Mouse (Mus musculus): ENCODE data around the gene Trim52. TPM values are rescaled to one million over a fixed set of nuclear protein-coding genes. Genes with fewer than 3 reads are reported as not detected.

The Trim52 gene
- not detected for polyA plus RNA-seq (2012; fragmentation: generic; extraction: Trizol)
- long read RNA-seq, experiment 1 = 0 reads
- long read RNA-seq, experiment 2 = 0 reads

DNA sequence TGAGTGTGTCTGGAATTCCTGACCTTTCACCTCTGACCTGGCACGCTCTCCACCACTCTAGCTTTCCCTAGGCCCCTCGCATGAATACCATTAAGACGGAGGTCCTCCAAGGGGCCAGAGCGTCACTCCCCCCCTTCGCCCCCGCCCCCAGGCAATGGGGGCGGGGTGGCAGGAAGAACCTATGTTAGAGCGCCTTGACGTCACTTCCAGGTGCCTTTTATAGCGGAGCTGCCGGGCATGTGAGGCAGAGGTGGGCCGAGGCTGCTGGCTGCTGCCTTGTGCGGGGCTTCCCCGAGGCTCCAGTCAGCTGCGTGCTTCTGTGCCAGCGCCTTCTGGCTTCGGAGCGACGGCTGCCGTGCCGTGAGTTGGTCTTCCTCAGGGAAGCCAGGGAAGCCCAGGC lies at the start of gene Trim52:
Trim52 (plus strand) TSS at position 219 of the 400 bp plus-strand sequence.
- H3K4me3 ChIP-seq (ENCODE audit: insufficient read depth, poor library complexity, severe bottlenecking) = no peak within 1 kb of the TSS

GRCm38 (mm10) chr14:106072608-106073007 lies 33.4 kb upstream of the Trim52 start:
- TF ChIP-seq FOSL1 (IDR thresholded peaks at IDR 0.05; ENCODE audit: insufficient read depth, low read length, poor library complexity, severe bottlenecking) = no peak
- TF ChIP-seq CEBPB (IDR thresholded peaks at IDR 0.05; ENCODE audit: low read depth) = no peak
- TF ChIP-seq CTCF (IDR thresholded peaks at IDR 0.05; ENCODE audit: control insufficient read depth, insufficient read depth, insufficient read length) = no peak
- no peak for TF ChIP-seq MYOD1 (IDR thresholded peaks at IDR 0.05; ENCODE audit: control insufficient read depth, insufficient read length, low read depth)
- no peak for TF ChIP-seq MYOG (IDR thresholded peaks at IDR 0.05; ENCODE audit: control insufficient read depth, extremely low read depth, insufficient read length)
- no peak for TF ChIP-seq USF1 (IDR thresholded peaks at IDR 0.05; ENCODE audit: low read depth)
- TF ChIP-seq MAX (IDR thresholded peaks at IDR 0.05) = no peak
- no peak overlapping the region for H3ac ChIP-seq (ENCODE audit: control insufficient read depth, insufficient read length, low read depth)
- H3K79me3 ChIP-seq (ENCODE audit: low read depth) = no peaks in the 10 kb centered on the region
- H3K79me2 ChIP-seq (ENCODE audit: control insufficient read depth, insufficient read depth) = no peaks in the 10 kb centered on the region
- H3K4me3 ChIP-seq (ENCODE audit: insufficient read depth, poor library complexity, severe bottlenecking) = no peak overlapping the region
- H3K27me3 ChIP-seq (ENCODE audit: control insufficient read depth, insufficient read depth, insufficient read length) = no peaks in the 10 kb centered on the region
- H3K36me3 ChIP-seq (ENCODE audit: control insufficient read depth, insufficient read depth) = no peaks in the 10 kb centered on the region

More for the DNA sequence above, at the start of gene Trim52:
- H3K36me3 ChIP-seq (ENCODE audit: control insufficient read depth, insufficient read depth) = no peaks in the 10 kb centered on the region
- no peaks in the 10 kb centered on the region for H3K79me2 ChIP-seq (ENCODE audit: control insufficient read depth, insufficient read depth)
- H3K79me3 ChIP-seq (ENCODE audit: low read depth) = no peaks in the 10 kb centered on the region
- TF ChIP-seq MYOD1 (IDR thresholded peaks at IDR 0.05; ENCODE audit: control insufficient read depth, insufficient read length, low read depth) (no peak), USF1 (IDR thresholded peaks at IDR 0.05; ENCODE audit: low read depth) (no peak), MAX (IDR thresholded peaks at IDR 0.05) (no peak), CEBPB (IDR thresholded peaks at IDR 0.05; ENCODE audit: low read depth) (no peak), MYOG (IDR thresholded peaks at IDR 0.05; ENCODE audit: control insufficient read depth, extremely low read depth, insufficient read length) (no peak), FOSL1 (IDR thresholded peaks at IDR 0.05; ENCODE audit: insufficient read depth, low read length, poor library complexity, severe bottlenecking) (no peak), CTCF (IDR thresholded peaks at IDR 0.05; ENCODE audit: control insufficient read depth, insufficient read depth, insufficient read length) (no peak)
- H3ac ChIP-seq (ENCODE audit: control insufficient read depth, insufficient read length, low read depth) = no peak within 1 kb of the TSS
- no peaks in the 10 kb centered on the region for H3K27me3 ChIP-seq (ENCODE audit: control insufficient read depth, insufficient read depth, insufficient read length)

DNA sequence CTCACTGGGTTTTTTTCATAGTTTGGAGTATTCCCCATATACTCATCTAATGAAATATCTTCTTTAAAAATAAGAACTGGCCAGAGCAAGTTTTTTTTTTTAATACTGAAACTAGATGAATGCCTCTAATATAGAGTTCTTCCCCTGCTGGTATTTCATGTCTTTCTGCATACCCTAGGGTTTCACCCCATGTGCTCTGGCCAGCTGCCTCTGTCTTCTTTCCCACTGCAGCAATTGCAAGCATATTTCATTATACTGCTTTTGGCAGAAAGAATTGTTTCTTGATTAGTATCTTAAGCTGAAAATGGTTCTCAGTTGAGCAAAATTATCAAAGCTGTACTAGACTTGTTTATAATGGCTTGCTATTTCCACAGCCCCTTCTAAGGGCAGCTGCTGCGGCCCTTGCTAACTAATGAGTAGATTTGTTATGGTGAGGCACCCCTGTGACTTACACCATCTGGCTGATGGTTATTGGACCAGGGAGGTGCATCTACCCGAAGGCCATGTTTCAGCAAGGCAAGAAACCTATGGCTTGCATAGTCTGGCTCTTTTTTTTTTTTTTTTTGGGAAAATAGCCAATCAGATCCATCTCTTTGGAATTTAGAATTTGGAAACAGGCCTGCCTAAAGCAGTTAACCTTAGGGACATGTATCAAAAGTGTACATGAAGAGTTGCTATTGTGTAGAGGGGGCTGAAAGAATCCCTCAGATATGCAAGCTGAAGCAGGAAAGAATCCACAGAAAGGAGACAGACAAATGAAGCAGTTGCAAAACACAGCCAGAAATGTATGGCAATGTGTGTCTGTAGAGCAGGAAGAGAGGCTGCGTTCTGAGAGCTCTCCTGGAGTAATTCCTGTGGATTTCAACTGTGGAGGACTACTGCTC lies 30.6 kb upstream of the Trim52 start:
- TF ChIP-seq MAX (IDR thresholded peaks at IDR 0.05) (no peak), USF1 (IDR thresholded peaks at IDR 0.05; ENCODE audit: low read depth) (no peak), CTCF (IDR thresholded peaks at IDR 0.05; ENCODE audit: control insufficient read depth, insufficient read depth, insufficient read length) (no peak), CEBPB (IDR thresholded peaks at IDR 0.05; ENCODE audit: low read depth) (no peak), FOSL1 (IDR thresholded peaks at IDR 0.05; ENCODE audit: insufficient read depth, low read length, poor library complexity, severe bottlenecking) (no peak), MYOG (IDR thresholded peaks at IDR 0.05; ENCODE audit: control insufficient read depth, extremely low read depth, insufficient read length) (no peak), MYOD1 (IDR thresholded peaks at IDR 0.05; ENCODE audit: control insufficient read depth, insufficient read length, low read depth) (no peak)
- H3K27me3 ChIP-seq (ENCODE audit: control insufficient read depth, insufficient read depth, insufficient read length) = no peaks in the 10 kb centered on the region
- H3K4me3 ChIP-seq (ENCODE audit: insufficient read depth, poor library complexity, severe bottlenecking) = no peak overlapping the region
- no peaks in the 10 kb centered on the region for H3K79me3 ChIP-seq (ENCODE audit: low read depth)
- H3K36me3 ChIP-seq (ENCODE audit: control insufficient read depth, insufficient read depth) = no peaks in the 10 kb centered on the region
- no peak overlapping the region for H3ac ChIP-seq (ENCODE audit: control insufficient read depth, insufficient read length, low read depth)
- H3K79me2 ChIP-seq (ENCODE audit: control insufficient read depth, insufficient read depth) = no peaks in the 10 kb centered on the region

- Histone ChIP-seq H3K4me3 (ENCODE audit: insufficient read depth, poor library complexity, severe bottlenecking) (no peak overlapping the region), H3K79me3 (ENCODE audit: low read depth) (no peaks in the 10 kb centered on the region), H3K27me3 (ENCODE audit: control insufficient read depth, insufficient read depth, insufficient read length) (no peaks in the 10 kb centered on the region), H3K79me2 (ENCODE audit: control insufficient read depth, insufficient read depth) (no peaks in the 10 kb centered on the region), H3K36me3 (ENCODE audit: control insufficient read depth, insufficient read depth) (no peaks in the 10 kb centered on the region), H3ac (ENCODE audit: control insufficient read depth, insufficient read length, low read depth) (no peak overlapping the region)
- TF ChIP-seq CTCF (IDR thresholded peaks at IDR 0.05; ENCODE audit: control insufficient read depth, insufficient read depth, insufficient read length) = no peak
- TF ChIP-seq MAX (IDR thresholded peaks at IDR 0.05) = no peak
- no peak for TF ChIP-seq USF1 (IDR thresholded peaks at IDR 0.05; ENCODE audit: low read depth)
- no peak for TF ChIP-seq FOSL1 (IDR thresholded peaks at IDR 0.05; ENCODE audit: insufficient read depth, low read length, poor library complexity, severe bottlenecking)
- TF ChIP-seq MYOD1 (IDR thresholded peaks at IDR 0.05; ENCODE audit: control insufficient read depth, insufficient read length, low read depth) = no peak
- no peak for TF ChIP-seq MYOG (IDR thresholded peaks at IDR 0.05; ENCODE audit: control insufficient read depth, extremely low read depth, insufficient read length)
- TF ChIP-seq CEBPB (IDR thresholded peaks at IDR 0.05; ENCODE audit: low read depth) = no peak
Observed at GRCm38 (mm10) chr14:106088480-106089037, 17.4 kb upstream of the Trim52 start.

DNA sequence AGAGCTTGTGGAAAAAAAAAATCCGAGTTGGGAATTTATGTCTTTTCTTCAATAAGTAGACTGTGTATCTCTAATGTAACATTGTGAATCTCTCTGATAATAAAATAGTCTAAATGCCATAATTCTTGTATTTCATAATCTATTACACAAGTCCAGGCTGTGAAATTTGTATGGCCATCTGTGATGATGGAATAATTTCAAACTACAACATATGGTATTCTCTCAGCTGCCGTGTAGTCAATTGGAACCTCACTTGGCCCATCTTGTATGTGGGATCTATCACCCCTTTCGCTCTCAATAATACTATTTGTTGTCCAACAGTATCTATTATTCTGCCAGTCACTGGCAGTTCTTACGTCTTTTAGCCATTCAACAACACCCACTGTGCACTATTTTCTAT lies 9.2 kb upstream of the Trim52 start:
- TF ChIP-seq FOSL1 (IDR thresholded peaks at IDR 0.05; ENCODE audit: insufficient read depth, low read length, poor library complexity, severe bottlenecking) = no peak
- no peak for TF ChIP-seq MYOG (IDR thresholded peaks at IDR 0.05; ENCODE audit: control insufficient read depth, extremely low read depth, insufficient read length)
- no peak for TF ChIP-seq MYOD1 (IDR thresholded peaks at IDR 0.05; ENCODE audit: control insufficient read depth, insufficient read length, low read depth)
- no peak for TF ChIP-seq CTCF (IDR thresholded peaks at IDR 0.05; ENCODE audit: control insufficient read depth, insufficient read depth, insufficient read length)
- no peak for TF ChIP-seq CEBPB (IDR thresholded peaks at IDR 0.05; ENCODE audit: low read depth)
- no peak for TF ChIP-seq MAX (IDR thresholded peaks at IDR 0.05)
- TF ChIP-seq USF1 (IDR thresholded peaks at IDR 0.05; ENCODE audit: low read depth) = no peak
- Histone ChIP-seq H3K27me3 (ENCODE audit: control insufficient read depth, insufficient read depth, insufficient read length) (no peaks in the 10 kb centered on the region), H3ac (ENCODE audit: control insufficient read depth, insufficient read length, low read depth) (no peak overlapping the region), H3K79me2 (ENCODE audit: control insufficient read depth, insufficient read depth) (no peaks in the 10 kb centered on the region), H3K79me3 (ENCODE audit: low read depth) (no peaks in the 10 kb centered on the region), H3K4me3 (ENCODE audit: insufficient read depth, poor library complexity, severe bottlenecking) (no peak overlapping the region), H3K36me3 (ENCODE audit: control insufficient read depth, insufficient read depth) (no peaks in the 10 kb centered on the region)

Measured in C2C12 (cell line).